Mouse (Mus musculus) ES-E14 (cell line): ENCODE results near the gene Vps41.

Experiments
- HCFC1 ChIP-seq: IDR thresholded peaks from 2 replicates; pipeline ENCODE4 v1.6.1; 2012; ENCODE audit warnings: low read length, inconsistent platforms, borderline replicate concordance; ENCODE audit not compliant: insufficient read depth
- MAFK ChIP-seq: IDR thresholded peaks from 2 replicates; pipeline ENCODE4 v1.6.1; 2014; ENCODE audit warnings: mild to moderate bottlenecking, low read depth, low read length, inconsistent platforms; ENCODE audit not compliant: insufficient read depth

GRCm38 (mm10) chr13:18849563-18849962, 132.5 kb downstream of the Vps41 start:
- TF ChIP-seq HCFC1 (no peak), MAFK (no peak)
